Mouse (Mus musculus) heart, adult 2 months (tissue): ENCODE measurements around the gene Glis1. TPM values are rescaled to one million over a fixed set of nuclear protein-coding genes. Genes with fewer than 3 reads are reported as not detected.

Source experiments
- DNase-seq, 2 experiments: peaks; one replicate each; pipeline ENCODE4 v3.0.0; 2021
- H3K27ac ChIP-seq: fragments of 200-600 bp; 2 replicates; pipeline ENCODE4 v1.8.1; 2022
- H3K27me3 ChIP-seq: fragments of 200-500 bp; 2 replicates; pipeline ENCODE4 v1.6.1; 2012; ENCODE audit warnings: mild to moderate bottlenecking, low read length, inconsistent platforms, mixed read lengths; ENCODE audit not compliant: control insufficient read depth, insufficient read depth
- H3K36me3 ChIP-seq: fragments of 200-500 bp; 2 replicates; pipeline ENCODE4 v1.6.1; 2012; ENCODE audit warnings: low read length, inconsistent platforms; ENCODE audit not compliant: control insufficient read depth, insufficient read depth
- H3K4me1 ChIP-seq: fragments of 200-500 bp; 2 replicates; pipeline ENCODE4 v1.6.1; 2011; ENCODE audit warnings: low read length; ENCODE audit not compliant: control insufficient read depth, insufficient read depth
- H3K4me3 ChIP-seq: fragments of 200-600 bp; 2 replicates; pipeline ENCODE4 v1.8.1; 2022
- H3K79me2 ChIP-seq: fragments of 200-500 bp; replicated peaks from 2 replicates; pipeline ENCODE4 v1.6.1; 2012; ENCODE audit warnings: mild to moderate bottlenecking, inconsistent platforms, low read length, moderate library complexity, mixed read lengths; ENCODE audit not compliant: control insufficient read depth, insufficient read depth
- H3K9ac ChIP-seq: fragments of 200-500 bp; 2 replicates; pipeline ENCODE4 v1.6.1; 2012; ENCODE audit warnings: low read depth, mild to moderate bottlenecking, control low read depth, inconsistent platforms, low read length, mixed read lengths
- CTCF ChIP-seq: fragments of 200-600 bp; IDR thresholded peaks from 2 replicates; pipeline ENCODE4 v1.8.1; 2022; ENCODE audit warnings: antibody characterized with exemption, mild to moderate bottlenecking, moderate library complexity
- EP300 ChIP-seq: fragments of 200-500 bp; IDR thresholded peaks from 2 replicates; pipeline ENCODE4 v1.6.1; 2011; ENCODE audit warnings: low read depth, low read length, control low read depth; ENCODE audit not compliant: insufficient read depth
- POLR2A ChIP-seq: fragments of 200-500 bp; IDR thresholded peaks from 2 replicates; pipeline ENCODE4 v1.6.1; 2011; ENCODE audit warnings: mild to moderate bottlenecking, low read depth, low read length, control low read depth; ENCODE audit not compliant: insufficient read depth
- WGBS: fragments of 180-500 bp; shearing (Covaris S2); methylation state at CpG from one replicate; pipeline ENCODE4 v1.1.7; 2018; 5-methylcytosine and 5-hydroxymethylcytosine counted together
- intact Hi-C: fragments of 180-260 bp; cut with DNase I; formaldehyde crosslinking; loops from one replicate; pipeline ENCODE4 v1.15.1; 2025
- polyA plus RNA-seq: library from polyadenylated mRNA; depleted of rRNA; stranded (reverse); fragments of >200 nt; gene quantifications from 2 replicates; pipeline ENCODE4 v1.2.3, GENCODE M21; 2012
- total RNA-seq, 2 experiments: library from RNA; stranded (reverse); gene quantifications; 2 replicates each; pipeline ENCODE4 v1.2.3; 2021

The Glis1 gene
- total and polyA plus RNA-seq, 3 experiments, result 0.29 to 0.52 (median 0.30) TPM

- Histone ChIP-seq H3K4me3 (no peak overlapping the region), H3K79me2 (no peaks in the 10 kb centered on the region), H3K4me1 (no peaks in the 10 kb centered on the region), H3K27ac (no peak overlapping the region), H3K9ac (no peak overlapping the region), H3K27me3 (no peaks in the 10 kb centered on the region; the same call in 1 of the 2 replicates), H3K36me3 (no peaks in the 10 kb centered on the region)
- intact Hi-C loops, result no loop called here
- no peak for TF ChIP-seq CTCF
- TF ChIP-seq EP300, result no peak
- TF ChIP-seq POLR2A, result no peak
- DNase-seq, result no peak
- 58% methylated on average over 17 of the region's 17 CpGs for WGBS
Observed at GRCm38 (mm10) chr4:107458907-107459306, 24.5 kb downstream of the Glis1 start.

GRCm38 (mm10) chr4:107459461-107459860 is 25.1 kb downstream of the Glis1 start:
- H3K4me1 ChIP-seq, result no peaks in the 10 kb centered on the region
- H3K36me3 ChIP-seq, result no peaks in the 10 kb centered on the region
- H3K27ac ChIP-seq, result no peak overlapping the region
- TF ChIP-seq CTCF, result no peak
- no peak for TF ChIP-seq POLR2A
- no peaks in the 10 kb centered on the region; the same call in 1 of the 2 replicates for H3K27me3 ChIP-seq
- no peaks in the 10 kb centered on the region for H3K79me2 ChIP-seq
- H3K9ac ChIP-seq, result no peak overlapping the region
- intact Hi-C loops, result no loop called here
- no peak for DNase-seq
- WGBS, result 80% methylated on average over 2 of the region's 2 CpGs
- H3K4me3 ChIP-seq, result no peak overlapping the region

GRCm38 (mm10) chr4:107460468-107460867 is 26.1 kb downstream of the Glis1 start:
- H3K27me3 ChIP-seq, result no peaks in the 10 kb centered on the region; the same call in 1 of the 2 replicates
- no peak for DNase-seq
- intact Hi-C loops, result no loop called here
- TF ChIP-seq EP300, result no peak
- no peak for TF ChIP-seq POLR2A
- TF ChIP-seq CTCF, result no peak
- H3K79me2 ChIP-seq, result no peaks in the 10 kb centered on the region
- no peaks in the 10 kb centered on the region for H3K36me3 ChIP-seq
- WGBS, result 88% methylated on average over 11 of the region's 11 CpGs
- no peaks in the 10 kb centered on the region for H3K4me1 ChIP-seq
- no peak overlapping the region for H3K27ac ChIP-seq
- H3K9ac ChIP-seq, result no peak overlapping the region
- H3K4me3 ChIP-seq, result no peak overlapping the region

GRCm38 (mm10) chr4:107467831-107468230 is 33.4 kb downstream of the Glis1 start:
- Histone ChIP-seq H3K36me3 (no peaks in the 10 kb centered on the region), H3K27ac (no peak overlapping the region), H3K9ac (no peak overlapping the region), H3K4me1 (no peaks in the 10 kb centered on the region), H3K79me2 (no peaks in the 10 kb centered on the region), H3K4me3 (no peak overlapping the region), H3K27me3 (no peaks in the 10 kb centered on the region)
- DNase-seq, result no peak
- intact Hi-C loops, result no loop called here
- WGBS, result 72% methylated on average over 7 of the region's 7 CpGs
- TF ChIP-seq EP300, result no peak

- intact Hi-C loops, result no loop called here
- no peak for TF ChIP-seq POLR2A
- TF ChIP-seq CTCF, result no peak
- no peak for TF ChIP-seq EP300
- Histone ChIP-seq H3K36me3 (no peaks in the 10 kb centered on the region), H3K27ac (no peak overlapping the region), H3K4me1 (no peaks in the 10 kb centered on the region), H3K79me2 (no peaks in the 10 kb centered on the region), H3K27me3 (no peaks in the 10 kb centered on the region), H3K4me3 (no peak overlapping the region), H3K9ac (no peak overlapping the region)
- WGBS, result 35% methylated on average over 13 of the region's 13 CpGs
- DNase-seq, result peak; percentile 8 to 21
Observed at GRCm38 (mm10) chr4:107468264-107468663, 33.9 kb downstream of the Glis1 start.

- no peaks in the 10 kb centered on the region for H3K27me3 ChIP-seq
- intact Hi-C loops, result no loop called here
- H3K27ac ChIP-seq, result no peak overlapping the region
- 62% methylated on average over 11 of the region's 11 CpGs for WGBS
- H3K9ac ChIP-seq, result no peak overlapping the region
- H3K4me1 ChIP-seq, result no peaks in the 10 kb centered on the region
- DNase-seq, result no peak
- no peak overlapping the region for H3K4me3 ChIP-seq
- H3K79me2 ChIP-seq, result no peaks in the 10 kb centered on the region
- TF ChIP-seq POLR2A, result no peak
- TF ChIP-seq EP300, result no peak
- TF ChIP-seq CTCF, result no peak
- H3K36me3 ChIP-seq, result no peaks in the 10 kb centered on the region
Observed at GRCm38 (mm10) chr4:107468768-107469167, 34.4 kb downstream of the Glis1 start.
